ENCODE assay signal across 8 mouse cellular contexts in the genomic region with DNA sequence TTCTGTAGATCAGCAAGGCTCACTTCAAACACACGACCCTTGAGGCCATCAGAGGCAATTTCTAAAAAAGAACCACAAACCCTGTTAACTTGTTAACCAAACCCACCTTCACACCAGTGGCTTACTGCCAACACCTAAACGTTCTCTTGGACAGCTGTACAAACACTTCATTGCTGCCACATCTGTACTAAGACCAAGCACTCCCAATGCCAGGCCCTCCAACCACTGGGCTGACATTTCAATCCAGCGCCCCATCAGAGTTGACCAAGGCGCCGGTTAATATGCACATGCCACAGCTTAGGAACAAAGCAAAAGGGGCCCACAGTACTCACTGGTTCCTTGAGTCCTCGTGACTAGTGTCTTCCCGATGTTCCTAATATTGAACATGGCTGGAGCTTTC. TPM values are rescaled to one million over a fixed set of nuclear protein-coding genes. Genes with fewer than 3 reads are reported as not detected.
A peak's percentile ranks its signal among the peaks of the same experiment; 100 is the strongest.
DNase-seq lines count a peak whose midpoint lies in the region; ATAC-seq lines count a peak whose summit lies in the region.

No protein-coding gene starts in this region.

- peak overlapping the region; percentile 88; the same call in 1 of the 2 replicates for H3K27ac ChIP-seq in heart, embryonic 12.5 days (ENCODE audit: poor library complexity, severe bottlenecking)
- H3K27ac ChIP-seq in heart, embryonic 16.5 days (ENCODE audit: low read length) = peak overlapping the region; percentile 81
- peak overlapping the region; percentile 86 for H3K27ac ChIP-seq in liver, embryonic 13.5 days
- H3K27ac ChIP-seq in stomach, embryonic 16.5 days (ENCODE audit: low read length) = peak overlapping the region; percentile 86

- H3K9ac ChIP-seq in heart, embryonic 12.5 days = peak overlapping the region; percentile 98
- peak overlapping the region; percentile 99 for H3K9ac ChIP-seq in heart, embryonic 16.5 days (ENCODE audit: low read length)
- peak overlapping the region; percentile 97 for H3K9ac ChIP-seq in liver, embryonic 13.5 days
- peak overlapping the region; percentile 99 for H3K9ac ChIP-seq in stomach, embryonic 16.5 days (ENCODE audit: low read length)

- no peak for ATAC-seq in heart, embryonic 12.5 days (ENCODE audit: insufficient number of reproducible peaks, low FRiP score)
- no peak for ATAC-seq in heart, embryonic 16.5 days (replicated peaks; ENCODE audit: extremely low read depth, insufficient read depth, low FRiP score)
- no peak for ATAC-seq in liver, embryonic 13.5 days (ENCODE audit: low read depth)
- ATAC-seq in stomach, embryonic 16.5 days (ENCODE audit: insufficient read depth, low FRiP score) = no peak

- H3K4me1 ChIP-seq in heart, embryonic 12.5 days (replicated peaks) = peaks cover 12% of the 10 kb centered on the region
- peaks cover 13% of the 10 kb centered on the region for H3K4me1 ChIP-seq in heart, embryonic 16.5 days (ENCODE audit: control insufficient read depth, insufficient read depth, low read length)
- peaks cover 61% of the 10 kb centered on the region for H3K4me1 ChIP-seq in liver, embryonic 13.5 days (replicated peaks)
- H3K4me1 ChIP-seq in stomach, embryonic 16.5 days (ENCODE audit: control insufficient read depth, insufficient read depth, low read length) = peaks cover 9% of the 10 kb centered on the region; the same call in 1 of the 2 replicates

- peak overlapping the region; percentile 96 for H3K4me2 ChIP-seq in heart, embryonic 12.5 days
- H3K4me2 ChIP-seq in heart, embryonic 16.5 days (ENCODE audit: low read depth, low read length) = peak overlapping the region; percentile 70
- H3K4me2 ChIP-seq in liver, embryonic 13.5 days = peak overlapping the region; percentile 93
- peak overlapping the region; percentile 86 for H3K4me2 ChIP-seq in stomach, embryonic 16.5 days (ENCODE audit: low read depth, low read length)

- H3K27me3 ChIP-seq in heart, embryonic 12.5 days (replicated peaks) = no peaks in the 10 kb centered on the region
- no peaks in the 10 kb centered on the region for H3K27me3 ChIP-seq in heart, embryonic 16.5 days (ENCODE audit: control insufficient read depth, insufficient read depth, low read length)
- H3K27me3 ChIP-seq in liver, embryonic 13.5 days = no peaks in the 10 kb centered on the region
- H3K27me3 ChIP-seq in stomach, embryonic 16.5 days (ENCODE audit: control insufficient read depth, insufficient read depth, low read length) = no peaks in the 10 kb centered on the region

- intact Hi-C loops in heart, postnatal 36 days (cut with DNase I) = loop anchor here (5.0 kb wide), 1 partner anchor 569 kb away; a partner anchor contains a TSS

- H3K36me3 ChIP-seq in heart, embryonic 12.5 days = peaks cover 45% of the 10 kb centered on the region
- H3K36me3 ChIP-seq in heart, embryonic 16.5 days (ENCODE audit: control insufficient read depth, insufficient read depth) = peaks cover 34% of the 10 kb centered on the region
- H3K36me3 ChIP-seq in liver, embryonic 13.5 days = peaks cover 54% of the 10 kb centered on the region
- H3K36me3 ChIP-seq in stomach, embryonic 16.5 days (ENCODE audit: control insufficient read depth, insufficient read depth, low read length) = peaks cover 29% of the 10 kb centered on the region

- H3K4me3 ChIP-seq in heart, embryonic 12.5 days = peak overlapping the region; percentile 90
- peak overlapping the region; percentile 97 for H3K4me3 ChIP-seq in heart, embryonic 16.5 days (ENCODE audit: low read length)
- peak overlapping the region; percentile 94 for H3K4me3 ChIP-seq in liver, embryonic 13.5 days (replicated peaks)
- peak overlapping the region; percentile 97 for H3K4me3 ChIP-seq in stomach, embryonic 16.5 days (replicated peaks; ENCODE audit: low read length)

- no peaks in the 10 kb centered on the region for H3K9me3 ChIP-seq in heart, embryonic 12.5 days (replicated peaks)
- no peaks in the 10 kb centered on the region for H3K9me3 ChIP-seq in heart, embryonic 16.5 days (replicated peaks; ENCODE audit: control insufficient read depth, low read length)
- no peaks in the 10 kb centered on the region for H3K9me3 ChIP-seq in liver, embryonic 13.5 days (replicated peaks)
- no peaks in the 10 kb centered on the region for H3K9me3 ChIP-seq in stomach, embryonic 16.5 days (replicated peaks; ENCODE audit: control insufficient read depth, low read length)

- no peak for DNase-seq in heart, postnatal 36 days
- DNase-seq in ZHBTc4 (ENCODE audit: low read depth, low spot score) = peak; percentile 42
- DNase-seq in liver, embryonic 13.5 days = peak; percentile 12
- no peak for DNase-seq in spleen, postnatal 4 days (ENCODE audit: low spot score in 2 of 2)
- no peak for DNase-seq in urinary bladder, postnatal 36 days (ENCODE audit: low spot score in 2 of 2)

- 12% methylated on average over 7 of the region's 7 CpGs for WGBS in heart, embryonic 12.5 days
- 7% methylated on average over 7 of the region's 7 CpGs for WGBS in heart, embryonic 16.5 days
- WGBS in liver, embryonic 13.5 days (ENCODE audit: insufficient replicate concordance) = 3% methylated on average over 7 of the region's 7 CpGs
- WGBS in stomach, embryonic 16.5 days = 9% methylated on average over 7 of the region's 7 CpGs

RNA-seq across cellular contexts. Expression of a gene that starts 1.1 kb away (rescaled TPM):
- 808 and 835 TPM in 2 replicates for polyA plus RNA-seq in heart, embryonic 12.5 days (2016; fragmentation: Nextera tagmentation; extraction: Ambion mirVana)
- 100 to 1,000 TPM; 469 to 491 TPM for total RNA-seq in heart, postnatal 36 days (2021)
- 708 and 795 TPM in 2 replicates for polyA plus RNA-seq in heart, embryonic 16.5 days (2015; fragmentation: Nextera tagmentation; extraction: Ambion mirVana)
- 1,129 and 1,231 TPM in 2 replicates for polyA plus RNA-seq in liver, embryonic 13.5 days (2015; fragmentation: Nextera tagmentation; extraction: Ambion mirVana)
- polyA plus RNA-seq in stomach, embryonic 16.5 days (2015; fragmentation: Nextera tagmentation; extraction: Ambion mirVana) = 1,099 and 1,216 TPM in 2 replicates

Comparison
In these comparisons a context has a peak if more than half of its experiments do, and no peak if none do; other contexts are left out.
1. DNase-seq: peak in ZHBTc4 (single experiment) and liver, embryonic 13.5 days (single experiment); none in heart, postnatal 36 days (0 of 2), spleen, postnatal 4 days (0 of 2) and urinary bladder, postnatal 36 days (0 of 2).
2. Peak in every context shown above with its lines, with median percentiles within 50 percentile points of each other: H3K27ac ChIP-seq, H3K4me2 ChIP-seq, H3K4me3 ChIP-seq and H3K9ac ChIP-seq.